Mouse (Mus musculus) heart, adult 2 months (tissue): ENCODE results near the gene Gm42791. TPM values are rescaled to one million over a fixed set of nuclear protein-coding genes. Genes with fewer than 3 reads are reported as not detected.

ENCODE experiments used
- DNase-seq, 2 experiments: peaks; one replicate each; pipeline ENCODE4 v3.0.0; 2021
- H3K27ac ChIP-seq: fragments of 200-600 bp; 2 replicates; pipeline ENCODE4 v1.8.1; 2022
- H3K27me3 ChIP-seq: fragments of 200-500 bp; 2 replicates; pipeline ENCODE4 v1.6.1; 2012; ENCODE audit warnings: mild to moderate bottlenecking, low read length, inconsistent platforms, mixed read lengths; ENCODE audit not compliant: control insufficient read depth, insufficient read depth
- H3K36me3 ChIP-seq: fragments of 200-500 bp; 2 replicates; pipeline ENCODE4 v1.6.1; 2012; ENCODE audit warnings: low read length, inconsistent platforms; ENCODE audit not compliant: control insufficient read depth, insufficient read depth
- H3K4me1 ChIP-seq: fragments of 200-500 bp; 2 replicates; pipeline ENCODE4 v1.6.1; 2011; ENCODE audit warnings: low read length; ENCODE audit not compliant: control insufficient read depth, insufficient read depth
- H3K4me3 ChIP-seq: fragments of 200-600 bp; 2 replicates; pipeline ENCODE4 v1.8.1; 2022
- H3K79me2 ChIP-seq: fragments of 200-500 bp; replicated peaks from 2 replicates; pipeline ENCODE4 v1.6.1; 2012; ENCODE audit warnings: mild to moderate bottlenecking, inconsistent platforms, low read length, moderate library complexity, mixed read lengths; ENCODE audit not compliant: control insufficient read depth, insufficient read depth
- H3K9ac ChIP-seq: fragments of 200-500 bp; 2 replicates; pipeline ENCODE4 v1.6.1; 2012; ENCODE audit warnings: low read depth, mild to moderate bottlenecking, control low read depth, inconsistent platforms, low read length, mixed read lengths
- CTCF ChIP-seq: fragments of 200-600 bp; IDR thresholded peaks from 2 replicates; pipeline ENCODE4 v1.8.1; 2022; ENCODE audit warnings: antibody characterized with exemption, mild to moderate bottlenecking, moderate library complexity
- EP300 ChIP-seq: fragments of 200-500 bp; IDR thresholded peaks from 2 replicates; pipeline ENCODE4 v1.6.1; 2011; ENCODE audit warnings: low read depth, low read length, control low read depth; ENCODE audit not compliant: insufficient read depth
- POLR2A ChIP-seq: fragments of 200-500 bp; IDR thresholded peaks from 2 replicates; pipeline ENCODE4 v1.6.1; 2011; ENCODE audit warnings: mild to moderate bottlenecking, low read depth, low read length, control low read depth; ENCODE audit not compliant: insufficient read depth
- WGBS: fragments of 180-500 bp; shearing (Covaris S2); methylation state at CpG from one replicate; pipeline ENCODE4 v1.1.7; 2018; 5-methylcytosine and 5-hydroxymethylcytosine counted together
- intact Hi-C: fragments of 180-260 bp; cut with DNase I; formaldehyde crosslinking; loops from one replicate; pipeline ENCODE4 v1.15.1; 2025
- polyA plus RNA-seq: library from polyadenylated mRNA; depleted of rRNA; stranded (reverse); fragments of >200 nt; gene quantifications from 2 replicates; pipeline ENCODE4 v1.2.3, GENCODE M21; 2012
- total RNA-seq, 2 experiments: library from RNA; stranded (reverse); gene quantifications; 2 replicates each; pipeline ENCODE4 v1.2.3; 2021

The Gm42791 gene
- total and polyA plus RNA-seq, 3 experiments: 5.7 to 5.9 TPM; not detected in 1

- 19% methylated on average over 7 of the region's 7 CpGs for WGBS
- Histone ChIP-seq H3K79me2 (no peaks in the 10 kb centered on the region), H3K36me3 (no peaks in the 10 kb centered on the region), H3K27ac (peak overlapping the region; percentile 4; the same call in 1 of the 2 replicates), H3K9ac (0 out of 2 replicates have a peak overlapping the region, but pooled peaks have one; percentile 11), H3K27me3 (no peaks in the 10 kb centered on the region), H3K4me3 (no peak overlapping the region), H3K4me1 (peaks cover 13% of the 10 kb centered on the region)
- no peak for TF ChIP-seq POLR2A
- peak; percentile 42 for TF ChIP-seq CTCF
- peak; percentile 41 to 43 for DNase-seq
- intact Hi-C loops: loop anchor here (5.0 to 10.0 kb wide), 2 partner anchors 143 to 276 kb away; partner anchors contain the start of genes Hmgb1 and Uspl1
These were observed 85.9 kb downstream of the Gm42791 start for GRCm38 (mm10) chr5:148909057-148909395.

- H3K27ac ChIP-seq: no peak overlapping the region
- no peaks in the 10 kb centered on the region for H3K79me2 ChIP-seq
- WGBS: 36% methylated on average over 17 of the region's 17 CpGs
These were observed 86.5 kb downstream of the Gm42791 start for GRCm38 (mm10) chr5:148908191-148909056.

GRCm38 (mm10) chr5:148906305-148906704, 88.6 kb downstream of the Gm42791 start:
- H3K27me3 ChIP-seq: no peaks in the 10 kb centered on the region
- no peak for DNase-seq
- no peak overlapping the region for H3K27ac ChIP-seq
- no peak for TF ChIP-seq CTCF
- no peak for TF ChIP-seq POLR2A
- TF ChIP-seq EP300: no peak
- peaks cover 13% of the 10 kb centered on the region for H3K4me1 ChIP-seq
- intact Hi-C loops: loop anchor here (5.0 to 10.0 kb wide), 2 partner anchors 146 to 278 kb away; partner anchors contain the start of genes Hmgb1 and Uspl1
- H3K4me3 ChIP-seq: no peak overlapping the region
- WGBS: 89% methylated on average over 4 of the region's 4 CpGs
- H3K36me3 ChIP-seq: no peaks in the 10 kb centered on the region
- H3K79me2 ChIP-seq: no peaks in the 10 kb centered on the region
- no peak overlapping the region for H3K9ac ChIP-seq

More at GRCm38 (mm10) chr5:148908191-148909056, 86.5 kb downstream of the Gm42791 start:
- Histone ChIP-seq H3K4me3 (no peak overlapping the region), H3K27me3 (no peaks in the 10 kb centered on the region), H3K9ac (no peak overlapping the region), H3K4me1 (peaks cover 13% of the 10 kb centered on the region), H3K36me3 (no peaks in the 10 kb centered on the region)
- intact Hi-C loops: loop anchor here (5.0 to 10.0 kb wide), 2 partner anchors 144 to 276 kb away; partner anchors contain the start of genes Hmgb1 and Uspl1
- DNase-seq: peak in 1 of 2 experiments; percentile 7
- TF ChIP-seq EP300 (no peak), CTCF (no peak), POLR2A (no peak)

- H3K27me3 ChIP-seq: no peaks in the 10 kb centered on the region
- H3K4me3 ChIP-seq: no peak overlapping the region
- no peak overlapping the region for H3K9ac ChIP-seq
- H3K79me2 ChIP-seq: no peaks in the 10 kb centered on the region
- TF ChIP-seq CTCF (peak; percentile 72), EP300 (no peak)
- intact Hi-C loops: loop anchor here (5.0 to 10.0 kb wide), 2 partner anchors 147 to 280 kb away; partner anchors contain the start of genes Hmgb1 and Uspl1
- 71% methylated on average over 6 of the region's 6 CpGs for WGBS
- peaks cover 11% of the 10 kb centered on the region for H3K4me1 ChIP-seq
- no peaks in the 10 kb centered on the region for H3K36me3 ChIP-seq
- H3K27ac ChIP-seq: no peak overlapping the region
- peak in 1 of 2 experiments; percentile 36 for DNase-seq
These were observed 90.1 kb downstream of the Gm42791 start for GRCm38 (mm10) chr5:148904846-148905245.

- H3K9ac ChIP-seq: no peak overlapping the region
- H3K27ac ChIP-seq: no peak overlapping the region
- H3K79me2 ChIP-seq: no peaks in the 10 kb centered on the region
- no peaks in the 10 kb centered on the region for H3K27me3 ChIP-seq
- no peaks in the 10 kb centered on the region for H3K36me3 ChIP-seq
- DNase-seq: no peak
- WGBS: 80% methylated on average over 7 of the region's 7 CpGs
- TF ChIP-seq CTCF (no peak), EP300 (no peak), POLR2A (no peak)
- intact Hi-C loops: no loop called here
- peaks cover 3% of the 10 kb centered on the region for H3K4me1 ChIP-seq
- no peak overlapping the region for H3K4me3 ChIP-seq
These were observed 95.6 kb downstream of the Gm42791 start for GRCm38 (mm10) chr5:148899361-148899760.

DNA sequence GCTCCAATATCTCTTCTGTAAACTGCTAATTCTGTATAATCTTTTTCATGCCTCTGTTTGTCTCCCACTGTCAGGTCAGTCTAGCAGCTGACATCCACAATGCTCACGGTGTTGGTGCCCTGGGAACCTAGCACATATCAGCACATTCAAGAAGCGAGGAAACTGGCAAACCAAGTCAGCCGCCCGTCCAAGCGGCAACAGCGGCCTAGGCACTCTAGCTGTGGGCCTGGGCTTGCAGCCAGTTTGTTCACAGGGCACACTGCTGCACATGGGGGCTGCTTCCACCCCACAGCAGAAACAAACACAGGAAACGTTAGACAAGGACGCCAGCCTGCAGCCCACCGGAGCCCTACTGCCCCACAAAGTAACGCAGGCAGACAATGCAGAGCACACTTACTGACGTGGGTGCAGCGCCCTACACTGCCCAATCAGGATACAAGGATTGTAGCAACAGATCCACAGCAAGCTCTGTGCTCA, 97.0 kb downstream of the Gm42791 start:
- intact Hi-C loops: no loop called here
- no peak overlapping the region for H3K9ac ChIP-seq
- H3K4me1 ChIP-seq: peaks cover 3% of the 10 kb centered on the region
- no peak overlapping the region for H3K4me3 ChIP-seq
- TF ChIP-seq POLR2A (no peak), EP300 (no peak), CTCF (no peak)
- DNase-seq: peak in 1 of 2 experiments; percentile 21
- no peaks in the 10 kb centered on the region for H3K27me3 ChIP-seq
- WGBS: 38% methylated on average over 12 of the region's 12 CpGs
- H3K36me3 ChIP-seq: no peaks in the 10 kb centered on the region
- H3K79me2 ChIP-seq: no peaks in the 10 kb centered on the region
- H3K27ac ChIP-seq: no peak overlapping the region
